Mouse (Mus musculus): ENCODE measurements around the gene Jund.

Jund gene

DNA sequence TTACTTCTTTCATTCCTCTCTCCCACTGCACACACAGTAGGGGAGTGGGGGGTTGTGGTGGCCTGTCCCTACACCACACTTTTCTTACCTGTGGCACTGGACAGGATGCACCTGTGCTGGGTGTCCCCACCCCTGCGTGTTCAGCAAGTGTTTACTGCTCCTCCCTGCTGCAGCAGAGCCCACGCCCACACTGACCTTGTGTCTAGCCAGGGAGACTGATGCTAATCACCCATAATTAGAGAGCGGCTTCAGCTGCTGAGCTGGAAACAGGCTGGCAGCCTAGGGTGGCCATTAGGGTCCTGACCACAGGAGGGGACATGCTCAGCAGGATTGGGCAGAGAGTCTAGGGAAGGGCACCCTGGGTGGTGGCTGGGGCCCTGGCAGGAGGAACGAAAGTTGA lies 24.0 kb upstream of the Jund start:
- DNase-seq (ENCODE audit: low spot score), result no peak

DNA sequence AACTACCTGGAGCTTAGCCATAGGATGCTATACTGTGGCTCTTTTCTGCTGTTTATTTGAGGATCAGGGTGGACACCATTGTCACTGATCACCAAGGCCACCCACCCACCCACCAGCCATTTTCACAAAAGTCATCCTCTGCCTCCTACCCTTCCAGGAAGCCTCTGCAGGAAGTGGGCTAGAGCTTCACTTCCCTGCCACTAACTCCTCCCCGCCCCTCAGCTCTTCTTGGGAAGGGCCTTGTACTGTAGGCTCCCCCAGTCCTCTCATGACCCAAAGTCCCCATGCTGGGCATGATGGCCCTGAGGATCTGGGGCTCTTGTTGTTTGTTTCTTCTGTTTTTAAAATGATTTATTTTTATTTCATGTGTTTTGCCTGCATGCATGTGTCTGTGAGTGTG lies 23.4 kb upstream of the Jund start:
- DNase-seq (ENCODE audit: low spot score), result no peak

- no peak for DNase-seq (ENCODE audit: low spot score)
Measured at GRCm38 (mm10) chr8:70677451-70678080, 21.2 kb upstream of the Jund start.

GRCm38 (mm10) chr8:70678679-70679078 lies 20.1 kb upstream of the Jund start:
- no peak for DNase-seq (ENCODE audit: low spot score)

GRCm38 (mm10) chr8:70679404-70679803 lies 19.3 kb upstream of the Jund start:
- no peak for DNase-seq (ENCODE audit: low spot score)

DNA sequence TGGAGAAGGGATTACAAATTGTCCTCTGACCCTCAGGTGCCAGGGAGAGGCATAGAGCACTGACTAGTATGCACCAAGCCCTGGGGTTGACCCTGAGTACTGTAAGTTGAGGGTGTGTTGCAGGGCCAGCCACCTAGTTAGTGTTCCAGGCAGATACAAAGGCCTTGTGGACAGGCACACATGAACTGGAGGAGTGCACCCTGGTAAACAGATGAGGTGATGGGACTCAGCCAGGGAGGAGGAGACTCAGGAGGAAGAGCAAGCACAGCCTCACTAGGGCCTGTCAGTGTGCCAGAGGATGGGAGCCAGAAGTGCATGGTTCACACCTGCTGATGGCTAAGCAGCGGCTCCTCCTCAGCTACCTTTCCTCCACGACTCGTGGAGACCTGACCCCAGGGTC lies 18.7 kb upstream of the Jund start:
- no peak for DNase-seq (ENCODE audit: low spot score)

GRCm38 (mm10) chr8:70681410-70681809 lies 17.3 kb upstream of the Jund start:
- no peak for DNase-seq (ENCODE audit: low spot score)

DNA sequence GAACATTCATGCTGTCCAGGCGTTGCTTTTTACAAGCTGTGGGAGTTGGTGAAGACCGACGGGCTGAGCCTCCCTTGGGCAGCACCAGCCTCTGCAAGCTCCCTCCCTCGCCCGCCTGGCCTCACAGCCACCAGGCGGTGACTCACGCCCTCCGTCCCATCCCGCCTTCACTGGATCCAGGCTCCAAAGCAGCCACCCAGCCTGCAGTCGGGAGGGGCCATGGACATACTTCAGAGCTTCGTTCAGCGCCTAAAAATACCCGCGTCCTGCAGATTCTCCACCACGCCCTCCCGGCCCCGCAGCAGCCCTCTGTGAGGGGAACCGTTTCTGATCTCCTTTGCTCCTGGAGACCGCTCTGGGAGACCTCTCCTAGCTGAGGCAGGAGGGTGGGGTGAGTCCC lies 16.6 kb upstream of the Jund start:
- DNase-seq (ENCODE audit: low spot score), result peak; percentile 67

- DNase-seq (ENCODE audit: low spot score), result no peak
Measured at GRCm38 (mm10) chr8:70682692-70683091, 16.1 kb upstream of the Jund start.

DNA sequence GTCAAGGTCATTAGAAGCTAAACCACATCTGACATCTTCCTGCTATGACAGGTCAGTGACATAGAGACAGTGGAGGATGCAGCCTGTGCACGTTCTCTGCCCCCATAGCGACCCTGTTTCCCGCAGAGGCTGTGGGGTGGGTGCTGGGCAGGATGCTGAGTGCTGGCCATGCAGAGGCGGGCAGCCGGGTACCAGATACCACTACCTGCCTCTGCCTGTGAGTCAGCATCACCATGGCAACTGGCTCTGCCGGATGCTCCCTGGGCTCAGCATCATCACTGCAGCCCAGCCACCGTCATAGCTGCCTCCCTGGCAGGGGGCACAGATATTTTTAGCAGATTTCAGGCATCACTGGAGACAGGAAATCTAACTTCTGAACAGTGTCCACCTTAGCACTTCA lies 14.5 kb upstream of the Jund start:
- no peak for DNase-seq (ENCODE audit: low spot score)

DNA sequence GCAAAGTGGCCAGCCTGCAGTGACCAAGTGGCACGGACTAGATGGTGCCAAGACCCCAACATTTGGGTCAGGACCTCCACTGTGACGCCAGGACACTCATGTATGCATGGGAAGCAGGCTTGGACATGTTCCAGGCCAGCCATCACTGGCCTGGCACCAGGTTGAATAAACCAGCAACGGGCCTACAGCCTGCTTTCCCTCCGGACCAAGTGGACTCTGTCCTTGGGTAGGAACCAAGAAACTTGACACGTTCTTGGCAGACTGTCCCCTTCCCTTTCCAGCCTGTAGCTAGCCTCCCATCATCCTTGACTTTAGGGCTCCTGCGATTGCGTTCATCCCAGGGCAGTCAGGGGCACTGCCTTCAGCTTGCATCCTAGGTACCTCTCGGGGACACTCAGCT lies 11.2 kb upstream of the Jund start:
- DNase-seq (ENCODE audit: low spot score), result no peak

GRCm38 (mm10) chr8:70688136-70688535 lies 10.6 kb upstream of the Jund start:
- DNase-seq (ENCODE audit: low spot score), result no peak

- DNase-seq (ENCODE audit: low spot score), result no peak
Measured at GRCm38 (mm10) chr8:70689892-70690390, 8.8 kb upstream of the Jund start.

DNA sequence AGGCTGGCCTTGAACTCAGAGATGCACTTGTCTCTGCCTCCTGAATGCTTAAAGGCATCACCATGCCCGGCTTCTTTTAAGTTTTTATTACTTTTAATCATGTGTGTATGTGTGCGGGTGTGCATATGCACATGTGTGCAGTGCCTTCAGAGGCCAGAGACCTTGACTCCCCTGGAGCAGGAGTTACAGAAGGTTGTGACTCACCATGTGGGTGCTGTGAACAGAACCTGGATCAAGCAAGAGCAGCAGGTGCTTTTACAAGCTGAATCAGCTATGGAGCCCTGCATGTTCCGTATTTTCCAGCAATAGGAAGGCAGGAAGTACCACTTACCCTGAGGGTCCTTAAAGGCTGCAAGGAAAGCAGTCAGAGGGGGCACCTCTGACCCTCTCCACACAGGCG lies 7.5 kb upstream of the Jund start:
- DNase-seq (ENCODE audit: low spot score), result no peak

GRCm38 (mm10) chr8:70691727-70692231 lies 7.0 kb upstream of the Jund start:
- no peak for DNase-seq (ENCODE audit: low spot score)

DNA sequence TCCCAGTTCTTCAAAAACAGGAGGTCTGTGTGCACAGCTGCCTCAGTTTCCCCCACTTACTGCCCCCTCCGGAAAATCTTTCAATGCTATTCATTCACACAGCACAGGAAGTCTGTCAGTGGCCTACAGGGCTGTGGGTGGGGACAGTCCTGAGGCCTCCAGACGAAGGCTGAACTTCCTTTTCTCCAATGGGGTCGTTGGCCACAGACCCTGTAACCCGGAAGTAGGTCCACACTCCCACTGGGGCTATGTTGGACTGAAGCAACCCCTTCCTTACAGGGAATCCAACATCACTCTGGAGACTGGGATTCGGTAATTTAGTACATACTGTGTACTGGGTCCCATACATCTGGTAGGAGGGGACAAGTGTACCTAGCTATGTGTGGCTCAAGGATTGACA lies 5.1 kb upstream of the Jund start:
- DNase-seq (ENCODE audit: low spot score), result no peak

DNA sequence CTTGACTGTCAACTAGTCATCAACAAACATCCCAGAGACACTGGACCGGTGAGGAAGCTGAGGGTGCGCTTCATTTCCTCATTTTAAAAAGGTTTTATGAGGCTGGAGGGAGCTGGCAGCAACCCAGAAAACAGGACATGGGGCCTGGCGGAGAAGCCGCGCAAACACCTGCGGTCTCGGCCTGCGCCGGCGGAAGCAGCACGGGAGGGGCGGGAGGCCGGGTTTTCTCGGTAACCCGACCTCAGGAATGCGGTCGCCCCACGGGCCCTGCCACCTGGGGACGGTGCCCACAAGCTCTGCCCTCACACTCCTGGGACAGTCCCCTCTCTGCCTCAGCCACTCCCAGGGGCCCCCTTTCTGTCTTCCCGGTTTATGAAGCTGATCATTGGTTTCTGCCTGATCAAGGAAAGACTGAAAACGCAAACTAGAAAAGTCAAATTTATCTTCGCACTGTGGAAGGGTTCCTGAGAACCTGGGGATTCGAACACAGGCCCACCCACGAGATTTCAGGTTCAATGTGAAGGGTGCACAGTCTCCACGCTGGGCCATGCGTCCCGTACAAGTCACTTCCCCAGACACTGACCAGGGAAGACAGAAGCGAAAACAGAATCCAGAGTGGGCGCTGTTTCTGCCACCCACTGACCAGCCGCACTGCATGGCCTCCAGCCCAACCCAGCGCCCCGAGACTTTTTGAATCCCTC lies 3.3 kb upstream of the Jund start:
- DNase-seq (ENCODE audit: low spot score), result peak; percentile 57

DNA sequence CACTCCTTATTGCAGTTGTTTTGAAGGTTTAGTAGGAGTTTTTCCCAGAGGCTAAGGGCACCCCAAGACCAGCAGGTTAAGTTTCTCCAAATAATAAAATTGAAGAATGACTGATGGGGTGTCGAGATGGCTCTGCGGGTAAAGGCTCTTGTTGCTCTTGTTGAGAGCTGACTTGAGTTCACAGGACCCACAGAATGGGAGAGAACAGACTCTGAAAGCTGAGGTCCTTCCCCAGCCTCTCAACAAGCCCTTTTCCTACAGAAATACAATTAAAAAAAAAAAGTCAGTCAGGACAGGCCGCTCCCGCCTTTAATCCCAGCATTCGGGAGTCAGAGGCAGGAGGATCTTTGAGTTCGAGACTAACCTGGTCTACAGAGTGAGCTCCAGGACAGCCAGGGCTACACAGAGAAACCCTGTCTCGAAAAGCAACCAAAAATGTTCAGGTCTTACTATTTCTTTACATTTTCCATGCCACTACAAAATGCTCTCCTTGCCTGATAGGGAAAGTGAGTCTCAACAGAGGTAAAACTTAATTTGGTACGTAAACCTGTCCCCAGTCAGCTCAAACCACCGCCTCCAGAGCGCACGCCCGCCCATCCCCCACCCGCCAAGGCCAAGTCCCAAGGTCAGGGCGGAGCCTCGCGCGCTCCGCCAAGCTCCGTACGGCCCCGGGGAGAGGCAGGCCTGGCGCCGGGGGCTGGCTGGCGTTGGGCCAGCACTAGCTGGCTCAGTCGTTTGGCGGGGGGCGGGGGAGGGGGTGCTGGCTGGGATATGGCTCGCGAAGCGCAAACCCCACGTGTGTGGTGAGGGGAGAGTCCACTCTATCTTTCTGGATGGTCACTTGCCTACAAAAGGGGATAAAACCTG lies 2.5 kb upstream of the Jund start:
- DNase-seq (ENCODE audit: low spot score), result peak; percentile 68

DNA sequence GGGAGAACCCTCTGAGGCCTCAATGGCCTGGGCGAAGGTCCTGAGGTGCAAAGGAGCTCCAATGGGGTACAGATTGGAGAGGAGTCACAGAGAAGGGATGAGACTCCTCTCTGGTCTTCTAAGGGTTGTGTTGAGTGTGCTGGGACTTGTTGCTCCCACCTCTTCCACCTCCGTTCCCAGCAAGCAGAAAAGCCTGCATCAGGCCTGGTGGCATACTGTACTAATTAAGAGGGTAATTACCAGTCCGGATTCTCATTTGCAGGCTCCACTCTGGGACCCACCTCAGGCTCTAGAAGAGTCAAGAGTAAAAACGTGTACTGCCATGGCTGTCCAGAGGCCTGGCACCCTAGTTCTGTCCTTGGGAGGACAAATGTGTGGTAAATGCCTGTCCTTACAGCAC lies 1.8 kb upstream of the Jund start:
- DNase-seq (ENCODE audit: low spot score), result no peak

DNA sequence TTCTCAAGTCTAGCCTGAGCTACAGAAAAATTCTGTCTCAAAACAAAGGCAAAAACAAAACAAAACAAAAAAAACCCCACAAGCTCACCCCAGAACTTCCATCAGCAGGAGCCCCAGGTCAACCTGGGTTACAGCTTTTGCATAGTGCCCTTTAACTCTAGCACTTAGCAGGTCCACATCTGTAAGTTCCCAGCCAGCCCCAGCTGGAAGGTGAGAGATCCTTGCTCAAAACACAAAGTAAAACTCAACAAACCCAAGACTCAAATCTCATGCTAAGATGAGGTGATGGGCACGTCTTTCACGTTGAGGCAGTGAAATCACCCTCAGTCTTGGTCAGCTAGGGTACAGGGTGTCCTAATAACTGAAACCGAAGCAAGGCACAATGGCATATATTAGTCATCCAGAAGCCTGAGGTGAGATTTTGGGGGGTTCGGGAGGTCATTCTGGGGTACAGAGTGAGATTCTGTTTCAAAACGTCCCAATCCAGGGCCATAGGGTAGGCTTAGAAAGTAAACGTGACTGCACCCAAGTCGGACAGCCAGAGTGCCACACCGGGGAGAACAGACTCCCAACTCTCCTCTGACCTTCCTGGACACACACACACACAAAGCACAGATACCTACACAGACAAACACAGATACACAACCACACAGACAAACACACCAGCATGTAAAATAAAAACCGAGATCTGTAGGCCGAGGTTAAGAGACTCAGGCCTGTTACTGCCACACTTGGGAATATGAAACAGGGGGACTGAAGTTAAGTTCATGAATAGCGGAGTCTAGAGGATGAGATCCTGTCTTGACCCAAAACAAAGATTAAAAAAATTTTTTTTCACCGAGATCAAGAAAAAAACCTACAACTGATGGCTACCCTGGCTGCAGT lies 1.1 kb upstream of the Jund start:
- no peak for DNase-seq (ENCODE audit: low spot score)

DNA sequence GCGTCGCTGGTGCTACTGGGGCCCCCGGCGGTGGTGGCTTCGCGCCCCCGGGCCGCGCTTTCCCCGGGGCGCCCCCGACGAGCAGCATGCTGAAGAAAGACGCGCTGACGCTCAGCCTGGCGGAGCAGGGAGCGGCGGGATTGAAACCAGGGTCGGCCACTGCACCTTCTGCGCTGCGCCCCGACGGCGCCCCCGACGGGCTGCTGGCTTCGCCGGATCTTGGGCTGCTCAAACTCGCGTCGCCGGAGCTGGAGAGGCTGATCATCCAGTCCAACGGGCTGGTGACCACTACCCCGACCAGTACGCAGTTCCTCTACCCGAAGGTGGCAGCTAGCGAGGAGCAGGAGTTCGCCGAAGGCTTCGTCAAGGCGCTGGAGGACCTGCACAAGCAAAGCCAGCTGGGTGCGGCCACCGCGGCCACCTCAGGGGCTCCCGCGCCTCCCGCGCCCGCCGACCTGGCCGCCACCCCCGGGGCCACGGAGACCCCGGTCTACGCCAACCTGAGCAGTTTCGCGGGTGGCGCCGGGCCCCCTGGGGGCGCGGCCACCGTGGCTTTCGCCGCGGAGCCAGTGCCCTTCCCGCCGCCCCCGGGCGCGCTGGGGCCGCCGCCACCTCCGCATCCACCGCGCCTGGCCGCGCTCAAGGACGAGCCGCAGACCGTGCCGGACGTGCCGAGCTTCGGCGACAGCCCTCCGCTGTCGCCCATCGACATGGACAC lies 526 bp downstream of the Jund start:
- DNase-seq (ENCODE audit: low spot score), result no peak

Measured in urinary bladder, postnatal 25 days (tissue).